8 mouse cellular contexts compared by ENCODE assay signal in the genomic region with DNA sequence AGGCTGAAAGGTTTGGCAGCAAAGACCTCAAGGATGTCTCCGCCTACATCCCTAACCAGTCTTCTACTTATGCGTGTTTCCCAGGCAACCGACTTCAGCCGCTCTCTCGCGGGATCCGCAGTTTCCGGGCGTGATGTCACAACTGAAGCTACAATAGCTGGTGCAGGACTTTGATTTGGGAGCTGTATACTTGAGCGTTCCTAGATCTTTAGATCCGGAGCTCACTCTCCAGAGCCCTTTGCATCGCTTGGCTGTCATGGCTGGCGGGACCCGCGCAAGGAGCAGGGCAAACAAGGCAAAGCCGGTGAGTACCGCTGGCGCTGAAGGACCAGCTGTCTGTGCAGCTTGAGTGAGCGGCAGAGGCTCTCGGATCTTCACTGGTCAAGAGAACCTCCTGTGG. TPM values are rescaled to one million over a fixed set of nuclear protein-coding genes. Genes with fewer than 3 reads are reported as not detected.
A peak's percentile ranks its signal among the peaks of the same experiment; 100 is the strongest.
DNase-seq lines count a peak whose midpoint lies in the region; ATAC-seq lines count a peak whose summit lies in the region.

A gene (plus strand): TSS at position 158 of the 400 bp plus-strand sequence.

- peak; percentile 100 for ATAC-seq in CD4-positive, CD25-positive, alpha-beta regulatory T cell, adult 4 months
- peak; percentile 92 for ATAC-seq in heart, embryonic 16.5 days (replicated peaks; ENCODE audit: extremely low read depth, insufficient read depth, low FRiP score)
- ATAC-seq in liver, embryonic 13.5 days (ENCODE audit: low read depth): peak; percentile 62; the same call in 1 of the 2 replicates
- peak; percentile 87 for ATAC-seq in stomach, embryonic 16.5 days (ENCODE audit: insufficient read depth, low FRiP score)

- no peaks in the 10 kb centered on the region for H3K4me1 ChIP-seq in brown adipose tissue, adult 24 weeks (ENCODE audit: control insufficient read depth, insufficient read depth, insufficient read length, low read length)
- peaks cover 7% of the 10 kb centered on the region for H3K4me1 ChIP-seq in forebrain, embryonic 10.5 days
- no peaks in the 10 kb centered on the region for H3K4me1 ChIP-seq in heart, embryonic 16.5 days (ENCODE audit: control insufficient read depth, insufficient read depth, low read length)
- H3K4me1 ChIP-seq in liver, embryonic 13.5 days (replicated peaks): no peaks in the 10 kb centered on the region
- H3K4me1 ChIP-seq in stomach, embryonic 16.5 days (ENCODE audit: control insufficient read depth, insufficient read depth, low read length): no peaks in the 10 kb centered on the region

- no peaks in the 10 kb centered on the region for H3K27me3 ChIP-seq in forebrain, embryonic 10.5 days (ENCODE audit: poor library complexity, severe bottlenecking)
- no peaks in the 10 kb centered on the region for H3K27me3 ChIP-seq in heart, embryonic 16.5 days (ENCODE audit: control insufficient read depth, insufficient read depth, low read length)
- H3K27me3 ChIP-seq in liver, embryonic 13.5 days: no peaks in the 10 kb centered on the region
- H3K27me3 ChIP-seq in stomach, embryonic 16.5 days (ENCODE audit: control insufficient read depth, insufficient read depth, low read length): no peaks in the 10 kb centered on the region

- H3K9me3 ChIP-seq in forebrain, embryonic 10.5 days: peaks cover 2% of the 10 kb centered on the region; the same call in 1 of the 2 replicates
- peaks cover 1% of the 10 kb centered on the region for H3K9me3 ChIP-seq in heart, embryonic 16.5 days (replicated peaks; ENCODE audit: control insufficient read depth, low read length)
- H3K9me3 ChIP-seq in liver, embryonic 13.5 days (replicated peaks): no peaks in the 10 kb centered on the region
- H3K9me3 ChIP-seq in stomach, embryonic 16.5 days (replicated peaks; ENCODE audit: control insufficient read depth, low read length): no peaks in the 10 kb centered on the region

- H3K4me3 ChIP-seq in brown adipose tissue, adult 24 weeks (ENCODE audit: insufficient read depth, low read depth, low read length): peak within 1 kb of the TSS; percentile 56
- peak within 1 kb of the TSS; percentile 67 for H3K4me3 ChIP-seq in forebrain, embryonic 10.5 days
- peak within 1 kb of the TSS; percentile 57 for H3K4me3 ChIP-seq in heart, embryonic 16.5 days (ENCODE audit: low read length)
- peak within 1 kb of the TSS; percentile 48 for H3K4me3 ChIP-seq in liver, embryonic 13.5 days (replicated peaks)
- peak within 1 kb of the TSS; percentile 55 for H3K4me3 ChIP-seq in stomach, embryonic 16.5 days (replicated peaks; ENCODE audit: low read length)

- peak within 1 kb of the TSS; percentile 65 for H3K9ac ChIP-seq in heart, embryonic 16.5 days (ENCODE audit: low read length)
- no peak within 1 kb of the TSS for H3K9ac ChIP-seq in liver, embryonic 13.5 days
- H3K9ac ChIP-seq in stomach, embryonic 16.5 days (ENCODE audit: low read length): peak within 1 kb of the TSS; percentile 67

- no peak within 1 kb of the TSS for H3K27ac ChIP-seq in brown adipose tissue, adult 24 weeks (replicated peaks; ENCODE audit: low read depth, low read length)
- H3K27ac ChIP-seq in forebrain, embryonic 10.5 days: peak within 1 kb of the TSS; percentile 89
- no peak within 1 kb of the TSS for H3K27ac ChIP-seq in heart, embryonic 16.5 days (ENCODE audit: low read length)
- H3K27ac ChIP-seq in liver, embryonic 13.5 days: no peak within 1 kb of the TSS
- H3K27ac ChIP-seq in stomach, embryonic 16.5 days (ENCODE audit: low read length): no peak within 1 kb of the TSS

- 2% methylated on average over 20 of the region's 20 CpGs for WGBS in forebrain, embryonic 10.5 days
- 3% methylated on average over 20 of the region's 20 CpGs for WGBS in heart, embryonic 16.5 days
- 3% methylated on average over 20 of the region's 20 CpGs for WGBS in liver, embryonic 13.5 days (ENCODE audit: insufficient replicate concordance)
- WGBS in stomach, embryonic 16.5 days: under 1% methylated on average over 20 of the region's 20 CpGs

- no peaks in the 10 kb centered on the region for H3K36me3 ChIP-seq in forebrain, embryonic 10.5 days (replicated peaks)
- H3K36me3 ChIP-seq in heart, embryonic 16.5 days (ENCODE audit: control insufficient read depth, insufficient read depth): no peaks in the 10 kb centered on the region
- H3K36me3 ChIP-seq in liver, embryonic 13.5 days: no peaks in the 10 kb centered on the region
- H3K36me3 ChIP-seq in stomach, embryonic 16.5 days (ENCODE audit: control insufficient read depth, insufficient read depth, low read length): no peaks in the 10 kb centered on the region

- DNase-seq in forebrain, embryonic 10.5 days (ENCODE audit: extremely low spot score, low spot score): peak; percentile 82
- peak; percentile 68 to 78 for DNase-seq in kidney, postnatal 25 days
- DNase-seq in liver, embryonic 13.5 days: no peak
- peak; percentile 67 to 73 for DNase-seq in natural killer cell, adult 2 months (ENCODE audit: low spot score in 2 of 2)

- peak within 1 kb of the TSS; percentile 74 for H3K4me2 ChIP-seq in heart, embryonic 16.5 days (ENCODE audit: low read depth, low read length)
- peak within 1 kb of the TSS; percentile 45 for H3K4me2 ChIP-seq in liver, embryonic 13.5 days
- peak within 1 kb of the TSS; percentile 57 for H3K4me2 ChIP-seq in stomach, embryonic 16.5 days (ENCODE audit: low read depth, low read length)

RNA-seq across cellular contexts. Expression of the gene that starts here (rescaled TPM):
- polyA plus RNA-seq in CD4-positive, CD25-positive, alpha-beta regulatory T cell, adult 4 months (2017; shearing (Covaris generic)): 10 to 100 TPM; 65.0 to 68.8 TPM
- 9.6 and 14.1 TPM in 2 replicates for polyA plus RNA-seq in brown adipose tissue, adult 24 weeks (2012; ENCODE audit: insufficient read depth, insufficient read length, missing spikeins)
- 13.3 and 13.6 TPM in 2 replicates for polyA plus RNA-seq in forebrain, embryonic 10.5 days (2016; fragmentation: Nextera tagmentation; extraction: Ambion mirVana)
- 10.4 and 13.3 TPM in 2 replicates for polyA plus RNA-seq in heart, embryonic 16.5 days (2015; fragmentation: Nextera tagmentation; extraction: Ambion mirVana)
- polyA plus RNA-seq in liver, embryonic 13.5 days (2015; fragmentation: Nextera tagmentation; extraction: Ambion mirVana): 3.6 and 5.6 TPM in 2 replicates
- 11.9 and 13.5 TPM in 2 replicates for polyA plus RNA-seq in stomach, embryonic 16.5 days (2015; fragmentation: Nextera tagmentation; extraction: Ambion mirVana)
